Mouse (Mus musculus) MEL (cell line): ENCODE results near the gene Zfp652.

ENCODE experiments used
- BHLHE40 ChIP-seq: IDR thresholded peaks from 2 replicates; pipeline ENCODE4 v1.6.1; 2012; ENCODE audit warnings: low read depth, mild to moderate bottlenecking, inconsistent platforms, low read length, improper control_type of control experiment, borderline replicate concordance
- CHD2 ChIP-seq: IDR thresholded peaks from 2 replicates; pipeline ENCODE4 v1.6.1; 2011; ENCODE audit warnings: low read length, improper control_type of control experiment
- CTCF ChIP-seq, 3 experiments: IDR thresholded peaks in 2 of 3; conservative IDR thresholded peaks in 1 of 3; 2 replicates each; pipeline ENCODE4 v1.5.1; 2011 to 2012; ENCODE audit warnings: low read length in 3 of 3, low read depth in 2 of 3, mild to moderate bottlenecking in 2 of 3, improper control_type of control experiment in 1 of 3, inconsistent platforms in 1 of 3, mixed read lengths in 1 of 3, moderate library complexity in 1 of 3; ENCODE audit not compliant: control insufficient read depth in 1 of 3, insufficient read depth in 1 of 3, poor library complexity in 1 of 3, severe bottlenecking in 1 of 3
- E2F4 ChIP-seq: IDR thresholded peaks from 2 replicates; pipeline ENCODE4 v1.6.1; 2011; ENCODE audit warnings: low read depth, low read length, improper control_type of control experiment, borderline replicate concordance
- ETS1 ChIP-seq: IDR thresholded peaks from 2 replicates; pipeline ENCODE4 v1.6.1; 2012; ENCODE audit warnings: low read depth, mild to moderate bottlenecking, inconsistent platforms, low read length, improper control_type of control experiment, moderate library complexity
- GATA1 ChIP-seq: IDR thresholded peaks from 2 replicates; pipeline ENCODE4 v1.6.1; 2011; ENCODE audit warnings: low read depth, low read length, improper control_type of control experiment
- MAZ ChIP-seq: IDR thresholded peaks from 2 replicates; pipeline ENCODE4 v1.6.1; 2012; ENCODE audit warnings: low read depth, mild to moderate bottlenecking, inconsistent platforms, low read length, improper control_type of control experiment
- MXI1 ChIP-seq: IDR thresholded peaks from 2 replicates; pipeline ENCODE4 v1.6.1; 2011; ENCODE audit warnings: mild to moderate bottlenecking, low read depth, low read length, improper control_type of control experiment
- POLR2A ChIP-seq, 2 experiments: IDR thresholded peaks; 2 replicates each; pipeline ENCODE4 v1.6.1; 2011 to 2012; ENCODE audit warnings: low read length in 2 of 2, mild to moderate bottlenecking in 2 of 2, control low read depth in 1 of 2, improper control_type of control experiment in 1 of 2, low read depth in 1 of 2, moderate library complexity in 1 of 2; ENCODE audit not compliant: control insufficient read depth in 1 of 2, insufficient read depth in 1 of 2, poor library complexity in 1 of 2
- TAL1 ChIP-seq: IDR thresholded peaks from 2 replicates; pipeline ENCODE4 v1.6.1; 2012; ENCODE audit warnings: mild to moderate bottlenecking, inconsistent platforms, low read length, moderate library complexity, mixed read lengths
- TCF12 ChIP-seq: IDR thresholded peaks from 2 replicates; pipeline ENCODE4 v1.6.1; 2014; ENCODE audit warnings: low read depth, mild to moderate bottlenecking, inconsistent platforms, low read length, improper control_type of control experiment, moderate library complexity
- ZKSCAN1 ChIP-seq: IDR thresholded peaks from 2 replicates; pipeline ENCODE4 v1.6.1; 2012; ENCODE audit warnings: low read depth, mild to moderate bottlenecking, inconsistent platforms, low read length, improper control_type of control experiment, moderate library complexity

DNA sequence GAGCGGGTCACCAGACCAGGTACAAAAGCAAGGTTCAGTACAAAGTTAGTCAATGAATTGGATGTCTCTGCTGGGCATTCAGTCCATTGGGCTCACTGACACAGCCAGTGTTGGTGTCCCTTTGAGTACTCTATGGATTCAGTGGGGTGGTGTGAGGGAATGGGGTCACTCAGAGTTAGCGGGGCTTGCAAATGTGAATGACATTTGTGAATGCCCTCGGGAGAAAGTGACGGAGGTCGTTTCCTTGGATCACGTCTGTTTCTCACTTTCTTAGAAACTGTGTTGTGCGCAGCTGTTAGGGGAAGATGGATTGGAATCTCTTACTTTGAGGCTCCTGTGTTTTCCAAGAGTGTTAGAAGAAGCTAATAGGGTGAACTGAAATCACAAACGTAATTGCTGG lies 52.3 kb downstream of the Zfp652 start:
- no peak for TF ChIP-seq GATA1
- no peak for TF ChIP-seq CTCF (IDR thresholded peaks at IDR 0.05 in 2 of 3, conservative IDR thresholded peaks at IDR 0.05 in 1 of 3; ENCODE audit: control insufficient read depth in 1 of 3, insufficient read depth in 1 of 3, low read depth in 2 of 3, low read length in 3 of 3, poor library complexity in 1 of 3, severe bottlenecking in 1 of 3)
- no peak for TF ChIP-seq POLR2A (IDR thresholded peaks at IDR 0.05; ENCODE audit: control insufficient read depth in 1 of 2, insufficient read depth in 1 of 2, low read depth in 1 of 2, low read length in 2 of 2, poor library complexity in 1 of 2)
- no peak for TF ChIP-seq E2F4
- TF ChIP-seq MAZ: no peak
- TF ChIP-seq MXI1: no peak
- TF ChIP-seq ZKSCAN1: no peak
- no peak for TF ChIP-seq CHD2
- TF ChIP-seq ETS1: no peak
- no peak for TF ChIP-seq BHLHE40
- TF ChIP-seq TAL1: no peak
- no peak for TF ChIP-seq TCF12
